Mouse (Mus musculus) kidney, postnatal 0 days (tissue): ENCODE data around the gene Tut4. TPM values are rescaled to one million over a fixed set of nuclear protein-coding genes. Genes with fewer than 3 reads are reported as not detected.
A peak's percentile ranks its signal among the peaks of the same experiment; 100 is the strongest.

ENCODE experiments used
- ATAC-seq: fragments of 200-750 bp; cut with Nextera tagmentation; replicated peaks from 2 replicates; pipeline ENCODE4 v1.8.0; 2017; ENCODE audit warnings: low read depth, moderate number of reproducible peaks, moderate TSS enrichment, moderate library complexity; ENCODE audit not compliant: low FRiP score
- DNase-seq: peaks from one replicate; pipeline ENCODE4 v3.0.0-alpha.2; 2016; ENCODE audit warnings: low spot score
- H3K27ac ChIP-seq: fragments of 300-500 bp; sonication (generic); 2 replicates; pipeline ENCODE4 v1.5.1; 2014; ENCODE audit warnings: mild to moderate bottlenecking
- H3K27me3 ChIP-seq: fragments of 300-500 bp; sonication (generic); 2 replicates; pipeline ENCODE4 v1.6.1; 2014; ENCODE audit warnings: low read length, mixed read lengths; ENCODE audit not compliant: insufficient read depth
- H3K36me3 ChIP-seq: fragments of 300-500 bp; sonication (generic); 2 replicates; pipeline ENCODE4 v1.6.1; 2014; ENCODE audit warnings: low read length, mixed read lengths; ENCODE audit not compliant: insufficient read depth
- H3K4me1 ChIP-seq: fragments of 300-500 bp; sonication (generic); replicated peaks from 2 replicates; pipeline ENCODE4 v1.6.1; 2014; ENCODE audit warnings: antibody characterized with exemption, low read length, mixed read lengths; ENCODE audit not compliant: insufficient read depth
- H3K4me2 ChIP-seq: fragments of 300-500 bp; sonication (generic); 2 replicates; pipeline ENCODE4 v1.6.1; 2014; ENCODE audit warnings: mild to moderate bottlenecking, low read length, moderate library complexity, mixed read lengths
- H3K4me3 ChIP-seq: fragments of 300-500 bp; sonication (generic); replicated peaks from 2 replicates; pipeline ENCODE4 v1.5.1; 2014; ENCODE audit warnings: low read depth, low read length
- H3K9ac ChIP-seq: fragments of 300-500 bp; sonication (generic); 2 replicates; pipeline ENCODE4 v1.6.1; 2014; ENCODE audit warnings: low read depth, low read length
- H3K9me3 ChIP-seq: fragments of 300-500 bp; sonication (generic); replicated peaks from 2 replicates; pipeline ENCODE4 v1.6.1; 2016; ENCODE audit warnings: low read length, inconsistent platforms, mixed read lengths
- CTCF ChIP-seq: IDR thresholded peaks from 2 replicates; pipeline ENCODE4 v1.5.1; 2016; ENCODE audit warnings: antibody characterized with exemption, low read depth, mild to moderate bottlenecking, moderate library complexity
- WGBS: fragments of 180-500 bp; shearing (Covaris S2); extraction: QIAGEN DNeasy Blood & Tissue Kit; methylation state at CpG from one replicate; pipeline ENCODE4 v1.1.7; 2014; 5-methylcytosine and 5-hydroxymethylcytosine counted together
- polyA plus RNA-seq: library from polyadenylated mRNA; unstranded; fragments of >200 nt; fragmentation: Nextera tagmentation; extraction: Ambion mirVana; gene quantifications from 2 replicates; pipeline ENCODE4 v1.2.1, GENCODE M21; 2015

Gene Tut4
- polyA plus RNA-seq, 1 experiment from 2014 or later, result 56.6 TPM

- Histone ChIP-seq H3K9me3 (no peaks in the 10 kb centered on the region), H3K36me3 (no peaks in the 10 kb centered on the region), H3K4me1 (peaks cover 4% of the 10 kb centered on the region; the same call in 1 of the 2 replicates), H3K27ac (peak overlapping the region; percentile 84), H3K4me2 (peak overlapping the region; percentile 85), H3K4me3 (peak overlapping the region; percentile 87), H3K9ac (peak overlapping the region; percentile 53), H3K27me3 (no peaks in the 10 kb centered on the region)
- WGBS, result 1% methylated on average over 16 of the region's 16 CpGs
- no peak for TF ChIP-seq CTCF
- DNase-seq (no peak), ATAC-seq (no peak)
Measured at GRCm38 (mm10) chr4:108579743-108580411, 120.7 kb downstream of the Tut4 start.

GRCm38 (mm10) chr4:108593376-108593775 is 134.2 kb downstream of the Tut4 start:
- Histone ChIP-seq H3K27ac (no peak overlapping the region), H3K9ac (no peak overlapping the region), H3K4me3 (no peak overlapping the region), H3K36me3 (no peaks in the 10 kb centered on the region), H3K9me3 (no peaks in the 10 kb centered on the region), H3K4me1 (no peaks in the 10 kb centered on the region), H3K4me2 (no peak overlapping the region), H3K27me3 (no peaks in the 10 kb centered on the region)
- no peak for ATAC-seq
- no peak for DNase-seq
- no peak for TF ChIP-seq CTCF
- 96% methylated on average over 2 of the region's 2 CpGs for WGBS

DNA sequence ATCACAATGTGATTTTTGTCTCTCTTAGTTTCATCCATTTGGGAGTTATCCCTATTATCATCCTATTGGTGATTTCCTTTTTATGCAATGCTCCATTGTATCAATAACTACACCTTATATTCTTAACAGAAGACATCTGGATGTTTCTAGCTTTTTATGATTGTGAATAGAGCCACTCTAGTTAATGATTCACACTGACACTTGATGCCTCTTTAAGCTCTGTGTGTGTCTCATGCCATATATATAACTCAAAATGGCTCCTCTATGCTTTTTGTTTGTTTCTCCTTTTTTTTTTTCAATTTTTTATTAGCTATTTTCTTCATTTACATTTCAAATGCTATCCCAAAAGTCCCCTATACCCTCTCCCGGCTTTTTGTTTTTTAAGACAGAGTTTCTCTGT is 136.6 kb downstream of the Tut4 start:
- WGBS, result 89% methylated on average over 1 of the region's 1 CpGs
- no peak overlapping the region for H3K4me3 ChIP-seq
- no peak for ATAC-seq

GRCm38 (mm10) chr4:108598306-108598705 is 139.1 kb downstream of the Tut4 start:
- Histone ChIP-seq H3K36me3 (0 out of 2 replicates have a peak, but pooled peaks cover 2% of the 10 kb centered on the region), H3K27ac (no peak overlapping the region), H3K4me3 (no peak overlapping the region), H3K9ac (no peak overlapping the region), H3K4me1 (no peaks in the 10 kb centered on the region), H3K4me2 (no peak overlapping the region), H3K27me3 (no peaks in the 10 kb centered on the region), H3K9me3 (no peaks in the 10 kb centered on the region)
- DNase-seq (no peak), ATAC-seq (no peak)
- 76% methylated on average over 4 of the region's 4 CpGs for WGBS
- TF ChIP-seq CTCF, result no peak

More for the DNA sequence above, 136.6 kb downstream of the Tut4 start:
- Histone ChIP-seq H3K9me3 (no peaks in the 10 kb centered on the region), H3K4me1 (no peaks in the 10 kb centered on the region), H3K9ac (no peak overlapping the region), H3K27ac (no peak overlapping the region), H3K36me3 (no peaks in the 10 kb centered on the region), H3K27me3 (no peaks in the 10 kb centered on the region), H3K4me2 (no peak overlapping the region)
- no peak for DNase-seq
- no peak for TF ChIP-seq CTCF

DNA sequence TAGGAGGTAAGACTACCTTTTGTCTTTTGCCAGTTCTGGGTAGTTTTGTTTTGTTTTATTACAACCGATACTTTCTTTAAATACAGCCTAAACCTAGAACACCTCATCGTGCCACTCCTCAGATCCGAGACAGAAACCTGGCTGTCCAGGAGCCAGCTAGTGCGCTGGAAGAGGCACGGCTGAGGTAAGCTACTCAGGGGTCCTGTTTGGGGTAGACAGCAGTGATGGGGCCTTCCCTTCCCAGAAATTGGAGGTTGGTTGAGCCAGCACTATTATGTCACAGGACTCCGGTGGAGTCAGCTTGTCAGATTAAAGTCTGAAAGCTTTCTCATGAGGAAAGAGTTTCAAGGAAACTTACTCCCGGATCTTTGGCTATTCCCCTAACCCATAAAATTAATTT is 142.6 kb downstream of the Tut4 start:
- DNase-seq (no peak), ATAC-seq (no peak)
- Histone ChIP-seq H3K27me3 (no peaks in the 10 kb centered on the region), H3K4me2 (no peak overlapping the region), H3K36me3 (0 out of 2 replicates have a peak, but pooled peaks cover 20% of the 10 kb centered on the region), H3K9me3 (no peaks in the 10 kb centered on the region), H3K4me3 (no peak overlapping the region), H3K4me1 (no peaks in the 10 kb centered on the region), H3K27ac (no peak overlapping the region), H3K9ac (no peak overlapping the region)
- 95% methylated on average over 7 of the region's 7 CpGs for WGBS
- no peak for TF ChIP-seq CTCF

DNA sequence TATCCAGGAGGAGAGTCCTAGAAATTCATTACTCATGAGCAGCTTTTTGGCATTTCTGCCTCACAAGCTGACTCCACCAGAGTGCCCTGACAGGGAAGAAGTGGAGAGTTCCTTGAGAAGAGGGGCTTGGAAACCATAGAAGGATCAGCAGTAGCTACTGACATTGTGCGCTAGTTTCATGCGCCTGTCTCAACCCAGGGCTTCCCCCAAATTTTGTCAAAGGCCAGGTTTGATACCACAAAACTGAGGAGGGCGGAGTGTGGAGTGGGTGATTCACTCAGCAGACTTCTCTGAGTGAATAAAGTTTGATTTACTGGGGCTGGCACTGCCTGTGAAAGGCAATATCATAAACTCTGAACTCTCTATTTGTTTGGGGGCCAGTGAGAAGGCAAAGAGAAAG is 149.4 kb downstream of the Tut4 start:
- H3K4me1 ChIP-seq, result no peaks in the 10 kb centered on the region
- DNase-seq (no peak), ATAC-seq (no peak)
- no peak overlapping the region for H3K9ac ChIP-seq
- no peak overlapping the region for H3K4me3 ChIP-seq
- no peak overlapping the region for H3K27ac ChIP-seq
- no peaks in the 10 kb centered on the region for H3K9me3 ChIP-seq
- 79% methylated on average over 3 of the region's 3 CpGs for WGBS
- H3K4me2 ChIP-seq, result no peak overlapping the region
- H3K36me3 ChIP-seq, result 0 out of 2 replicates have a peak, but pooled peaks cover 16% of the 10 kb centered on the region
- H3K27me3 ChIP-seq, result no peaks in the 10 kb centered on the region
- no peak for TF ChIP-seq CTCF

Other genes with a start within 250 kb of the Tut4 start
- 0.05 TPM in 1 of 2 replicates, not detected in the other for gene Zyg11a, start 241.4 kb upstream of the Tut4 start, polyA plus RNA-seq
- 7.4 and 7.5 TPM in 2 replicates for gene Zyg11b, start 158.3 kb upstream of the Tut4 start, polyA plus RNA-seq
- 66.6 and 66.8 TPM in 2 replicates for gene Coa7, start 131.3 kb upstream of the Tut4 start, polyA plus RNA-seq
- 0.66 and 0.70 TPM in 2 replicates for gene Shisal2a, start 76.1 kb upstream of the Tut4 start, polyA plus RNA-seq
- gene Gpx7, start 52.5 kb upstream of the Tut4 start, polyA plus RNA-seq, result 60.4 and 61.1 TPM in 2 replicates
- gene Prpf38a, start 119.9 kb downstream of the Tut4 start, polyA plus RNA-seq, result 66.6 and 68.2 TPM in 2 replicates
- gene Orc1, start 120.0 kb downstream of the Tut4 start, polyA plus RNA-seq, result 4.6 and 4.9 TPM in 2 replicates
- gene Cc2d1b, start 160.5 kb downstream of the Tut4 start, polyA plus RNA-seq, result 28.7 and 29.8 TPM in 2 replicates